Mouse (Mus musculus): ENCODE data around the gene Siah1a. TPM values are rescaled to one million over a fixed set of nuclear protein-coding genes. Genes with fewer than 3 reads are reported as not detected.

Gene Siah1a
- total RNA-seq (2015; ENCODE audit: low replicate concordance) (22.2 and 45.0 TPM in 2 replicates), total RNA-seq (2017; ENCODE audit: low replicate concordance) (37.6 and 46.2 TPM in 2 replicates)

DNA sequence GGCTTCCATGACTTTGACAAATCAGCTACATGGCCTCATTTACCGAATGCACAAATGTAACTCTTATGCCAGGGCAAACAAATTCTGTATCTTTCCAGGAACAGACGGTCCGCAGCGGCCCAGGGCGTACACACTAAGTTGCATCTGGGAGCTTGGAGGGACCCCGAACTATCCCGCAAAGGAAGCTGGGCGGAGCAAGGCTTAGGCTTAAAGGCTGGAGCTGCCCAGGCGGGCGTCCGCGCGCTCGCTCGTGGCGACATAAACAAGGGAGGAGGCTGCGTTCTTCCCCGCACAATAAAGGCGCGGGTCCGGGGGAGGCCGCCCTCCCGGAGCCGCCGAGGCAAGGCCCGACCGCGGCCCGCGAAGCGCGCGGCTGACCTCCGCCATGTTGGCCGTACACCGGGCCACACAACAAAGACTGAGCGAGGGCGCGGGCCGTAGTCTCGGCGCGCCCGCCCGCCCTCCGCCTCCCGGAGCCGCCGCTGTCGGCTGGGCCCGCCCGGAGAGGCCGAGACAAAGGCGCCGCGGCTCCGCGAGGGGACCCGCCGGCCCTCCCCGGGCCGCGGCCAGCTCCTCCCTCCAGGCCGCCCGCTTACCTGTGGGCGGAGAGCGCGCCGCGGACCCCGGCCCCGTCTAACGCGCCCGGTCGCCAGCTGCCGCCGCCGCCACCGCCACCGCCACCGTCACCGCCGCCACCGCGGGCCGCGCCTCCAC lies at the start of gene Siah1a, which contains the start of gene Gm10638:
Gene Siah1a, minus strand, starts transcription at position 714 of the 714 bp plus-strand sequence.
Gene Gm10638, plus strand, starts transcription at position 479 of the 714 bp plus-strand sequence.
- peak; percentile 65 for ATAC-seq (replicated peaks; ENCODE audit: low FRiP score, poor library complexity, severe bottlenecking)

GRCm38 (mm10) chr8:86794716-86795115 lies 49.0 kb upstream of the Siah1a start:
- ATAC-seq (replicated peaks; ENCODE audit: low FRiP score, poor library complexity, severe bottlenecking) = no peak

GRCm38 (mm10) chr8:86791542-86791941 lies 45.8 kb upstream of the Siah1a start:
- ATAC-seq (replicated peaks; ENCODE audit: low FRiP score, poor library complexity, severe bottlenecking) = no peak

DNA sequence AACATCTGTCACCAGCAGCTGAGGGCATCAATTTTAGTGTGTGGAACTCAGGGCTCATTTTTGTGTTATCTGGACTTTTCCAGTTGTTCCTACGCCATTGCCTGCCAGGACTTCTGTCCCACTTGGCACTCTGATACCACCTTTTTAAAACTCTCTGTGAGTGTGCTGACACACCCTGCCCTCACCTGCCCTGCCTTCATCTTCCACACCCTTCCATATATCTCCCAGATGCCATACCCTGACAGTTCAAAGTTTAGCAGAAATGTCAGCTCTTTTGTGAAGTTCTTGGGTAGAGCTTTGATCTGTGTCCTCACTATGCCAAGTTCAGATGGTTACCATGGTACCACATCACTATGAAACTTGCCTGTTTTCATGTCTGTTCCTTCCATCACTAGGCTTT lies 43.8 kb upstream of the Siah1a start:
- ATAC-seq (replicated peaks; ENCODE audit: low FRiP score, poor library complexity, severe bottlenecking) = no peak

- ATAC-seq (replicated peaks; ENCODE audit: low FRiP score, poor library complexity, severe bottlenecking) = no peak
Measured at GRCm38 (mm10) chr8:86787891-86788420, 42.2 kb upstream of the Siah1a start.

DNA sequence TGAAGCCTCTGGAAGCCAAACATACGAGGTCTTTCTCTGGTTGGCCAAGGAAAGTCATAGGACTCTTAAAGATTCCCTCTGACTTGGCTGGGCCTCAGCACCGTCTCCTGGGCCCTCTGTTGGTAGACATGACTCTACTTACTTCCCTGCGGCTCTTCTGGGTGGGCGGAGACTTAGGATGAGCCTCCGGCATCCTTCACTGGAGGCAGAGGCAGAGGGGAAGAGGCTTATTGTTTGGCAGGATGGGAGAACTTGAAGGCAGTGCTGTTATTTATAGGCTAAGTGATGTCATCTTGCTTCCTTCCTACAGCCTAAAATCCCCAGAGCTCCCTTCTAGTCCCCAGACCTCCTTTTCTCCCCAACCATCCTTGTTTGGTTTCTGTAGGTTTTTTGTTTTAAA lies 40.8 kb upstream of the Siah1a start:
- ATAC-seq (replicated peaks; ENCODE audit: low FRiP score, poor library complexity, severe bottlenecking) = no peak

DNA sequence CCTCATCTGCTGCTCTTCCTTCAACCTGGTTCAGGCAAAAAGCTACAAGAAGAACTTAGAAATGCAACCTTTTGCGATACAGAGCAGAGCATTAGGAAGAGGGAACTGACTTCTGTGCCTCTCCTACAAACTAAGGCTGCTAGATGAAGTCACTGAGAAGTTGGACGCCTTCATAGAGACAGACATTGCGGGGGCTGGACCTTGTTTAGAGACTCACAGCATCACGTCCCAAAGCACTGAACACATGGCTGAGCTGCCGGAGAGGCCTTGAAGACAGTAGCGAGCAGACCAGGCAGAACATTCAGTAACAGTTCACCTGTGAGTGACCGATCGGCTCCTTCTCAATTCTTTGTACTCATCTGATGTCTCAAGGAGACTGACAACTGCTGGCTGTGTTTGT lies 35.4 kb upstream of the Siah1a start:
- ATAC-seq (replicated peaks; ENCODE audit: low FRiP score, poor library complexity, severe bottlenecking) = no peak

GRCm38 (mm10) chr8:86779207-86779606 lies 33.5 kb upstream of the Siah1a start:
- no peak for ATAC-seq (replicated peaks; ENCODE audit: low FRiP score, poor library complexity, severe bottlenecking)

DNA sequence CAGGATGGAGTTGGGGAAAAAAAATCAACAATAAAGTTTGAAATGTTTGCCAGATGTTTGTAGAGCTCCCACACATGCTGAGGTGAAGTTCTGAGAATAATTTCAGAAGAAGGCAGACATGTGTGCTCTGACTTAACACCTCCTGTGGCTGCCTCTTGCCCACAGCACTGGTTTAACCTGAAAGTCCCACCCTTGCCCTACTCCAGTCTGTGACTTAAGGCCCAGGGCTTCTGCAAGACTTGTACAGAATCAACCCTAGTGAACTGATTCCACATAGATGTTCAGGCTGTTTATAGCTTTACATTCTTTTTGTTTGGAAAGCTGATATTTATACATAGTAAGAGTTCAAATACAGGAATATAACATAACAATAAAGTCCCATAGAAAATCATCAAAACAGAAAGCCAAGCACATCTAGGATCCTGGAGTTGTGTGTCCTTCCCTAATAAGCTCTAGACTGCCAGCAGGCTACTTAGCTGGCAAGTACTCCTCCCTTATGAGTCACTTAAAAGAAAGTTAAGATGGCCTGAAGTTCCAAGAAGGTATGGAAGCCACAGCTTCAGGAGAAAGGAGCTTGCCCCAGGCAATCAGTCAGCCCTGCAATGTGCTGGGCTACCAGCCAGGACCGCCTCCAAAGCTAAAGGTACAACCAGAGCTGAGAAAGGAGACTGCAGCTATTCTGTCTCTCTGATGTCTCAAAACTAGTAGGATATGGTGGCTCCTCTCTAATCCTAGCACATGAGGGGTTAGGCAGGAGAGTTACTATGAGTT lies 24.4 kb upstream of the Siah1a start:
- ATAC-seq (replicated peaks; ENCODE audit: low FRiP score, poor library complexity, severe bottlenecking) = no peak

- ATAC-seq (replicated peaks; ENCODE audit: low FRiP score, poor library complexity, severe bottlenecking) = no peak
Measured at GRCm38 (mm10) chr8:86768499-86768898, 22.8 kb upstream of the Siah1a start.

- ATAC-seq (replicated peaks; ENCODE audit: low FRiP score, poor library complexity, severe bottlenecking) = no peak
Measured at GRCm38 (mm10) chr8:86766548-86767211, 20.9 kb upstream of the Siah1a start.

- ATAC-seq (replicated peaks; ENCODE audit: low FRiP score, poor library complexity, severe bottlenecking) = no peak
Measured at GRCm38 (mm10) chr8:86765669-86766068, 19.9 kb upstream of the Siah1a start.

DNA sequence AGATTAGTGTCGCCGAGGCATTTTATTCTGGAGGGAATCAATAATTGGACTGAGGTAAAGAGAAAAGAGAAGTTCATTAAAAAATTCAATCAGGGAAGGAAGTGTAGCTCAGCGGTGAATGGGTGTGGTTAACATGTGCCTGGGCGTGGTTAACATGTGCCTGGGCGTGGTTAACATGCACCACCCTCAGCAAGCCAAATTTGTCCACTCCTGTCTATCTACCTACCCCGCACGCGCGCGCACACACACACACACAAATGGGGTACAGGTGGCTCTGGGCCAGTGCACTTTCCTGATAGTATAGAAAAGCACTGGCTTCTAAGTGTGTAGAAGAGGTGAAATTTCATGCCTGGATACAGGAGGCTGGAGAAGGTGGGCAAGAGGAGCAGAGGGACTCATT lies 19.4 kb upstream of the Siah1a start:
- peak; percentile 94 for ATAC-seq (replicated peaks; ENCODE audit: low FRiP score, poor library complexity, severe bottlenecking)

DNA sequence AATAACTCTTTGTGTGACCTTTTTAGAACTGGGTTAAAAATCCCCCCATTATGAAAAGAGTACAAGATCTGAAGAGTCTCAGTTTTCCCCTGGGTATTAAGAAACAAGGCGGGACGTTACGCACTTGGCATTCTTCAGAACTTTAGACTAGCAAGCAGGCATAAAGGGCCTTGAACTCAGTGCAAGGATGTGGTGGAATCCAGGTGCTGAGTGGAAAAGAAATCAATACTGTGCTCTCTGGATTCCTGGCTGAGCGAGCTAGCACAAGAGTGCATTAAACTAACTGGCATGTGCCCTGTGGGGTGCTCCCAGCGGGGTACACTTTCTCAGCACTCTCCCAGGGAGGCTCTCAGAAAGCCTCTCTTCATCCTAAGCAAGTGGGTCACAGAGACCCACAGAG lies 17.1 kb upstream of the Siah1a start:
- ATAC-seq (replicated peaks; ENCODE audit: low FRiP score, poor library complexity, severe bottlenecking) = no peak

DNA sequence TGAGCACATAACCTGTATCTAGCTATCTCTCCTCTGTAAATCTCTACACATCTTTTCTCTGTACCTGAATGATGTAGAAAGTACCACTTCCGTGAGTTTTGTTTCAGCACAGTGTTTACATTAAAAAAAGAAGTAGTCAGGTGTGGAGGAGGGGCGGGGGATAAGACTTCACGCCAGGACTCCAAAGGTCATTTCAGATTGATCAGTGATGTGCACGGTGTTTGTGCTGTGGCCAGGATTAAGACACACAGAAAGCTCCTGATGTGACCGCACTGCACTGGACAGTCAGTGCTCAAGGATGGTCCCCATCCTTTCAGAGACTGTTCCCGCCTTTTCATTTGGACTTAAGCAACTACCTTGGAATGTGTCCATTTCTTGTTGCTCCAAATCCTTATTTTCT lies 15.0 kb upstream of the Siah1a start:
- no peak for ATAC-seq (replicated peaks; ENCODE audit: low FRiP score, poor library complexity, severe bottlenecking)

- ATAC-seq (replicated peaks; ENCODE audit: low FRiP score, poor library complexity, severe bottlenecking) = peak; percentile 75
Measured at GRCm38 (mm10) chr8:86759090-86759491, 13.4 kb upstream of the Siah1a start.

GRCm38 (mm10) chr8:86758651-86759050 lies 12.9 kb upstream of the Siah1a start:
- ATAC-seq (replicated peaks; ENCODE audit: low FRiP score, poor library complexity, severe bottlenecking) = no peak

DNA sequence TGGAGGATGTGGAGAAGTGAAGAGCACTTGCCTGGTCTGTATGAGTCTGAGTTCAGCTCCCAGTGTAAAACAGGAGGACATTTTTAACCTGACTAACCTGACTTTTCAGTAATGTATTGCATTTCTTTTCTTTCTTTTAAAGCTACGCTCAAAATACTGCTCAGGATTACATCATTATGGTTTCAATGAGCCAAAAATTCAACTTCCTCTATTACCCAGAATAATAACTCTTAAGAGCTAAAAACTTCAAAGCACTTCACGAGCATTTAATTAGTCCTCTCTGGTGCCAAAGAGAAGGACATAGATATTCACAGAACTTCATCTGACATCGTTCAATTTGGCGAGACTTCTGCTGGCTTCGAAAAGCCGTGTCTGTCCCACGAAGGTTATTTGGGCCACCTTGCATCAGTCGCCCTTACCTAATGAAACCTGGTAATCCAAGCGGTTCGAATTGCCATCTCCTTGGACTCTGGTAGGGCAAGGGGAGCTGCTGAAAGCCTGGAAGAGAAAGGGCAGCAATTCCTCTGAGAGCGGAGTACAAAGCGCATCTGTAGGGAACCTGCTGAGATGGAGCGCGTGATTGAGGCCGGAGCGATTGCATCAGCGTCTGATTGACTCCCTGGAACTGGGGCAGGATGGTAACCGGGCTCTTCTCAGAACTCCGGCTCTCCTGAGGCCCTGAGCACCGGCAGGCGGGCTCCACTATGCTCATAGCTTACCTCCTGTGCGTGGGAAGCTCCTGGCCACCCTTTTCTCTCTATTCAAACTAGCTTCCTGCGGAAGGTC lies 11.4 kb upstream of the Siah1a start:
- ATAC-seq (replicated peaks; ENCODE audit: low FRiP score, poor library complexity, severe bottlenecking) = no peak

GRCm38 (mm10) chr8:86749842-86750241 lies 4.1 kb upstream of the Siah1a start:
- no peak for ATAC-seq (replicated peaks; ENCODE audit: low FRiP score, poor library complexity, severe bottlenecking)

DNA sequence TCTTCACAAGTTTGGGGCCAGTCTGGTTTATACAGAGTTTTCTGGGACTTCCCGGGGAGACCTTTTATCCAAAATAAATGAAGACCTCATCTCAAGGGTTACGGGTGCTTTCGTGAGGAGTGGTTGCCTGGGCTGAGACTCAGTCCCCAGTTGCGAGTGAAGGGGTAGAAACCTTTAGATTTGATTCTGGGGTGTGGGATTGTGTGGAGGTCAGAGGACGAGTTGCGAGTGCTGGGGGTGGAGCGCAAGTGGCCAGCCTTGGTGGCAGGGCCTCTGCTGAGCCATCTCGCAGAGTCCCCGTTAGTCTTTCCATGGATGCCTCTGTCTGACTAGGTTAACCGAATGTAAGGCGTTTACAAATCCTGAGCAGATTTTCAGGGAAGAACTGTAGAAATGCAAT lies 777 bp upstream of the Siah1a start:
- ATAC-seq (replicated peaks; ENCODE audit: low FRiP score, poor library complexity, severe bottlenecking) = peak; percentile 53; the same call in 1 of the 2 replicates
